Mouse (Mus musculus) induced T-regulatory cell, adult 2 months (primary cell): ENCODE data around the gene Gm5901.
A peak's percentile ranks its signal among the peaks of the same experiment; 100 is the strongest.

Experiments
- DNase-seq: peaks from one replicate; pipeline ENCODE4 v3.0.0-alpha.2; 2012; ENCODE audit warnings: low read depth

The Gm5901 gene

DNA sequence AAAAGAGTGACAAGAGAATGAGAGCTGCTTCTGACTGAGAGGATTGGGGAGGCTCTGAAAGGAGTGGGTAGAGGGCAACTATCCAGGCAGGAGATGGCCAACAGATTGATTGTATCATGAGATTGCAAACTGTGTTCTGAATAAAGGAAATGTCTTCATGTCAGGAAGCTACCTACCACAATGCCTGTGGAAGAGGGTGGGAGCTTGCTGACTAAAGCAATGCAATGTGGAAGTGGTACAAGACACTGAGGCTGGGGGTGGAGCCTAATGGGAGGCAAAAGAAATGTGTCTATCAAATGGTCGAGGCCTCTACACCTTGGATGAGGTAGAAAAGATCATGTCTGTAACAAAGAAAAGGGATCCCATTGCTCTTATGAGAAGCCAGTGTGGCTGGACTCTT, 31.5 kb downstream of the Gm5901 start:
- no peak for DNase-seq

DNA sequence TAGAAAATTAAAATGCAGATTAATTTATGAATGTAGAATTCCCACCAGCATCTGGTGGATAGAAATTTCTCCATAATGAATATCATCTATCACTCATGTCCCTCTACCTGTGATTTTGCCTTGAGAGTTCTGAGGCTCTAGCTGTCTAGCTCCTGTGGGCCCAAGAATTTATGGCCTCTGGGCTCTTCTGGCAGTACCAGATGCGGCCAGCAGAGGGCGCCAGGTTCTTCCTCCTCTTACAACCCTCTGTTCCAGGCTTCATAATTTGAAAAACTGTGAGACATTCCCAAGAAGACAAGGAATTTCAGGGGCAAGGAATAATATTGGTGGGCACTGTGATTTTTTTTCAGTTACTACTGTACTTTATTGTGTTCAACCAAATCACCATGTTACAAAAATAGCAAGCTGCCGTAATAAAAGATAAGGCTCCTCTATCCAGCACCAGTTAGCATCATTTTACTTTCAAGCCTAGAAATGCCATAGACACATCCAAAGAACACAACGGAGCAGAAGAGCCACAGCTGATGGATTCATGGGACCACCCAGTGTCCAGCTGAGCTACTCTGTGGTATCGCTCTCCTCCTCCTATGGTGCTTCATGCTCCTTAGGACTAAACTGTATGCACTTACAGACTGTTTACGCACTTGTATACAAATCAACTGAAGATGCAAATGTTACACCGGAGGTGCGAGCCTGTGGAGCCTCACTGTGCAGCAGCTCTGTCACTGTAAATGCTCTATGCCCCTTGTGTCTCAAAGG, 37.2 kb downstream of the Gm5901 start:
- DNase-seq = peak; percentile 75

DNA sequence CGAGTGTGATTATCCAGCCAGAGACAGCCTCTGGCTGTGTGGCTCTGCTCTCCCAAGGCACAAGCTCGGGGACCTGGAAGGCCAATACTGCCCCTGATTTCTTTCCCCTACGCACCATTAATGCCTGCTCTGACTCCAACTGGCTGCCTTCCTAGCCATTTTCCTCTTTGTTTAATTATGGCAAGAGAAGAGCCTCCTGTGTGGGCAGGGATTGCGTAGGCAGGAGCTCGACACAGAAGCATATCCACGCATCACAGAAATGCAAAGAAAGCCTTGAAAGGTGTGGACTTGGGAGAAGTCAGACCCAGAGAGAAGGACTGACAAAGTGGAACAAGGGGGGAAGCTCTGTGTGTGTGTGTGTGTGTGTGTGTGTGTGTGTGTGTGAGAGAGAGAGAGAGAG, 39.5 kb downstream of the Gm5901 start:
- no peak for DNase-seq

DNA sequence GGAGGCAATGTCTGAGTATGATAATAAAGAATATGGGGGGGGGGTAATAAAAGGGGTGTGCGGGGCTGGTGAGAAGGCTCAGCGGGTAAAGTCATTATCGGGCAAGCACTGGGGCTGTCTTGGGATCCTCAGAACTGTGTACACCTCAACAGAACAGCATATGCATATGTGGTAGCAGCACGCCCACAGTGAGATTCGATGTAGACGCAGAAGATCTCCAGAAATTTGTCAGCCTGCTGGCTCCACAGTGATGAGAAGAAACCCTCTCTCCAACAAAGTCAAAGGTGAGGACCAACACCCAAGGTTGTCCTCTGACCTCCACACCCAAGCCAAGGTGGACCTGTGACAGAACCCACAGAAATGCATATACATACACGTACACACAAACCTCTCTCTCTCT, 41.7 kb downstream of the Gm5901 start:
- DNase-seq = no peak

DNA sequence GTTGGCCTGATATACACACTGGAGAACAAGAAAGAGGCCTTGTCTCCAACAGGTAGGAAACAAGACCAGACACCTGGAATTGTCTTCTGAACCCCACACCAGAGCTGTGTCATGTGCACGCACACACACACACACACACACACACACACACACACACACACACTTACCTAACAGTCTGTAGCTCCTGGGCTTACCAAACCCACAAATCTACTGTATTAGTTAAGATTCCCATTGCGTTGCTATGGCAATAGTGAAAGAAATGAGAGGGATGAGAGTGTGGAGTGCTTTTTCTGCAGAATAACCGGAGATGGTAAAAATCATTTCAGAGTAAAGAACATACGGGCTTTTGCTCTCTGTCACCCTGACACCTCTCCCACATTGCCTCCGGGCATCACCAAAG, 43.3 kb downstream of the Gm5901 start:
- no peak for DNase-seq

DNA sequence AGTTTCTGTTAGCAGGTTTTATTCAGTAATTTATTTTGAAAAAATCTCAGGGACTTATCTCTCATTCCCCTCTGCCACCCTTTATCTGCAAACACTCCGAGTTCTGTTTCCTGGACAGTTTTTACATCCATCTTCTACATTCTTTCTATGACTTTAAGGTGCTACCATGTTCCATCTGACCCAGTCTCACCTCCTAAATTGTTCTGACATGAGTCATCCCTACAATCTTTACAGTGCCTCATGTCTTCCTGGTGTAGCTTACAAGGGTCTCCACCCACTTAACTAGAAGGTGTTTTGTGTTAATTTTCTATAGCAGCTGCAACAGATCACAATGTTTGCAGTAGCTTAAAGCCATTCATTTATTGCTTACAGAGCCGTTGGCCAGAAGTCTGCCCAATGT, 46.1 kb downstream of the Gm5901 start:
- no peak for DNase-seq

DNA sequence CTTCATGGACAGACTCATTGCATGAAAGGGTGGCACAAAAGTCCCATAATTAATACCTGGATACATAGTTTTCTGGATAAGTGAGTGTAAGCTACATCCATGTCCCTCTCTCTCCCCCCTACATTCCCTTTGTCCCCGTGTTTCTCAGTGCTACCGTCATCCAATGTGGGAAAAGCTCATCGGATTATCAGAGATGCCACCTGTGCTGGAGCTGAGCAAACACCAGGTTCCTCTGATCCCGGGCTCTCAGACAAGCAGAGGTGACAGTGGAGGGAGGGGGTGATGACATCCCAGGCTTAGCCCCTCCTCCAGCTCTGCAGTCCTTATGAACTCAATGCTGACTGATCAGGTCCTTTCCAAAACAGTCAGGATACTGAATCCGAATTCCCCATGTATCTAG, 49.5 kb downstream of the Gm5901 start:
- DNase-seq = no peak

DNA sequence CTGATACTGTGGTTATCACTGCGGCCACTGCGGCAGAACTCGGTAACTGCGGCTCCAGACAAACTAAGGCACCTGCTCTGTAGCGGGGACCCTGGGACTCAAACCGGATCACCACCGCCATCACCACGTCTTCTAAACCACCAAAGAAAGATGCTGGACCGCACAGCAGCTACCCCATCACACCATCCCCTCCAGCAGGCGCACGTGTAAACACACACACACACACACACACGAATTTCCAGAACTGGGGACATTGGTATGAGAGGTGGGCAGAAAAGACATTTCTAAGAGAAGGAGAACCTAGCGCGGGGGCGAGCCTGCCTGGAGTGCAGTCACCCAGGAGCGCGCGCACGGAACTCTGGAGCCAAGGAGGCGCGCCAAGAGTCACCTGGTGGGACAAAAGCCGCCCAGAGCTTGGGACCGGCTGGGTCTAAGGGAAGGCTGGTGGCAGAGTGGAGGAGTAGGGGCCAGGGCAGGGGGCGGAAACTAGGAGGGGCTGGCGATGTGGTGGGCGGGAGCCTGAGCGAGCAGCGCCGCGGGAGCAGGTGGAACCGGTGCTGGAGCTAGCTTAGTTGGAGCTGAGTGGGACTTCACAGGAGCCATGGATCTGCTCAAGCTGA, 50.7 kb downstream of the Gm5901 start, which contains the start of gene Cckbr:
TSS of gene Cckbr (plus strand) at position 308 of the 620 bp plus-strand sequence.
- DNase-seq = no peak

DNA sequence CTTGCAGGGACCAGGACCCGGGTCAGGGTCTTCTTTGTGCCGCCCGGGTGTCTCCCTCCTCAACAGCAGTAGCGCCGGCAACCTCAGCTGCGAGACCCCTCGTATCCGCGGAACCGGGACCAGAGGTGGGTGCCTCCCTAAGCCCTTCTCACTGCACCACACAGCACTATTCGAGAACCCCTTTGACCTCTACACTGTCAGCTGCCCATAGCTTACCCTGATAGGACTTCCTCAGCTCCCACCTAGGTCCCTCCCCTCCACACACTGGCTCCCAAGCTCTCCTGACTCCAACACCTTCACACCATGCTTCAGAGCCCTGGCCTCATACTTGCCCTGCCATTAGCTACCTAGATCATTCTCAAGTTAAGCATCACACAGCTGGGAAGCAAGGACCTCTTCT, 51.2 kb downstream of the Gm5901 start:
- DNase-seq = no peak
